Mouse (Mus musculus): ENCODE data around the gene Cd6.

GRCm38 (mm10) chr19:10758708-10759107 lies 71.2 kb downstream of the Cd6 start:
- TF ChIP-seq CTCF (IDR thresholded peaks at IDR 0.05; ENCODE audit: insufficient read depth, low read depth, low read length) (no peak), POLR2A (IDR thresholded peaks at IDR 0.05; ENCODE audit: insufficient read depth, low read depth, low read length) (no peak)
